Mouse (Mus musculus) right cerebral cortex, postnatal 4 days (tissue): ENCODE measurements at regions not wholly inside any gene's neighbourhood (a gene's known extent, or its start where the extent isn't known, plus 50 kb on each side); places are given as distances from the start of the nearest gene placed in this dataset.
A peak's percentile ranks its signal among the peaks of the same experiment; 100 is the strongest.

ENCODE experiments used
- DNase-seq: peaks from one replicate; pipeline ENCODE4 v3.0.0-alpha.2; 2022

DNA sequence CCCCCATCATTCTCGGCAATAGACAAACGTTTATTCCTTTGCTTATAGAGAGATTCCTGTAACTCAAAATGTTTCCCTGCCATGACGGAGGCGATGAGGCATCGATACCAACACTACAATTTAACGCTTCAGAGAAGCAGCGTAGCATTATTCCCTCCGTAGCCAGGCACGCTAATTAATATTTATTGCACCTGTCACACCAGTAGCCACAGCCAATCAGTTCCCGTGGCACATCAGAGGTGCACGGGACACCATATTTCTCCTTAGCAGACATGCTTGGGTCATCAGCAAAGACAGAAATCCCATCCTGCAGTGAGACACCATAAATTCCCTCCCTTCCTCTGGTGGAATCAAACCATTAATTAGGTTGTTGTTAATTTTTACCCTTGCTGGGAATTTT, 399.8 kb upstream of the Tmpo start:
- DNase-seq = no peak

DNA sequence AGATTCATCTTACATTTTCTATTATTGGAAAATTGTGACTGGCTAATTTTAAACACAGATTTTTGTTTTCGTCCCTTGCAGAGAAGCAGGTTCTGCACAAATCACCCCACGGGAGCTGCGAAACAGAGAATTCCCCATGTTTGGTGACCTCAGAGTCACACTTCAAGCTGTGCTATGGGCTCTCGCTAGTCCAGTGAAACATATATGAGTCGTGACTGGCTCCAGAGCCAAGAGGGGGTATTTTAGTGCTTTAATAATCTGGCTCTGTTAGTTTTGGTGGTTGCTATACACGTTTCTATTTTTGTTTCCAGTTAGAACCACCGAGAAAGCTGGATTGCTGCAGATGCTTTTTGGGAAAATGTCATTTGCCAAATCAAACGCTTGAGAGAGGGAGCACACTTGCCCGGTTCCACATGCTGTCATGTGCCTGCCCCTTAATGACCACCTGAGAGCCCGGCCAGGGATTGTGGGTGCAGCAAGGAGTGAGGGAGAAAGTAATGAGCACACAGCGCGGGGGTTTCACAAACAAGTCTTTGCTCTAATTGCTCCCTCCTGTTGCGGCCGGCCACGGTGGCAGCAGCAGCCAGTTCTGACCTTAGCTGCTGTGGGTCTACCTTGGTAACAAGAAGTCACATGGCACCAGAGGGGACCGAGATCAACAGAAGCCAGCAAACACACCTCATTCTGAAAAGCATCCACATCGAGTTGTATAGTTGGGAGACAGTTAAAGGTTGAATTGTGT, 394.4 kb upstream of the Tmpo start:
- no peak for DNase-seq

DNA sequence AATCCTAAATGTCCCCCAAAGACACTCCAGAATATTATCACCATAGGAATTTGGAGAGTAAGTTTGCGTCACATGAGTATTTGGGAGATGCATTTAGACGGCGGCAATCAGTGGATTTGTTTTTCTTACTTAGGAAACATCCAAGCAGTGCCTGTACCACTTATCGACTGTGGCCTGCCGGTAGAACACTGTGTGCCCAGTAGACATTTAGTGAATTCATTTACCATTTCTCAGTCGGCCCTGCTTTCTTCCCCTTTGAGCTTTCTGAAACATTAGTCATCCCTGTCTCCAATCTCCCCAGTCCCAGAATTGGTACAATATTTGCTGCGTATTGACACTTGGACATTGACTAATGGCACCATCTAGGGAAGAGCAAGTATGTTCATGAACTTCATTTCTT, 391.7 kb upstream of the Tmpo start:
- DNase-seq = no peak

DNA sequence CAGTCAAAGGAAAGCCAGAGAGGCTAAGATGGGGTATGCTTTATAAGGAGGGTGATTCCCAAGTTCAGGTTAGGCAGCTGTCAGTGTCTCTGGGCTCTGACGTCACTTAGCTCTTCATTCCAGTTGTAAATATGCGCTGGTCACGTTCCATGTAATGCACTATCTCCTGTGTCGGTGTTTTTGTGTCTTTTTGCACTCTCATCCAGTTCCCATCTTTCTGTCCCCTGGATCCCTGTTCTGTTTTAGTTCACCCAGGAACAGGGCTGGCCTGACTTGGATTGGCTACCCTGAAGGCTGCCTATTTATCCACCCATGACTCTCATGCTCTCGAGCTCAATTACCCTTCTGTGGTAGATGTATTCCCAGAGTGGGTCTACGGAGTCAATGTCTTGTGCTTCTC, 387.9 kb upstream of the Tmpo start:
- no peak for DNase-seq

DNA sequence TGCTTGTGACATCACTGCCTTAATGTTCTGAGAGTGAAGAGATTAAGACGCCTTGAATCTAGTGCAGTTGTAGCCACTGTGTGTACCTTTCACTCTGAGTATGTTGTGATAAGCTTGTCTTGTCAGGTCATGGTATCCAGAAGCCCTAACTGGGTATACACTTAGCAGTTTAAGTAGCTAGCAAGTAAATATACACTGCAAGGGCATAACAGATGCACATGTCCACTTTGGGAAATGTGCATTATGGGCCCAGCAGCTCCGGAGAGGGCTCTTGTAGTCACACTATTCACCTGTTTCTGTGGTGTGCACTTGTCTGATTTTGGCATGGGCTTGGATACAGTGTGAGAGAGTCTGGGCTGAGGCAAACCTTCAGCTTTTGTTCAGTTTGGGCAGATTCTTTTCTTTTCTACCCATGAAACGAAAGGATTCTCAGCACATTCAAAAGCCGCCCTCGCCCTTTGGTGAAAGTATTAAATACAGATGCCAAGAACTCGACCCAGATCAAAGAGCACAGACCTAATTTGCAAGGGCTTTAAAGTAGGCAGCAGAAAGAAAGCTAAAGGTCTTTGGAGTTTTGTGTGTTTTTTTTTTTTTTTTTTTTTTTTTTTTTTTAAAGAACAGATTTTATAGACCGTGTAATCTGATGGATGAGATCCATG, 385.1 kb upstream of the Tmpo start:
- DNase-seq = no peak

DNA sequence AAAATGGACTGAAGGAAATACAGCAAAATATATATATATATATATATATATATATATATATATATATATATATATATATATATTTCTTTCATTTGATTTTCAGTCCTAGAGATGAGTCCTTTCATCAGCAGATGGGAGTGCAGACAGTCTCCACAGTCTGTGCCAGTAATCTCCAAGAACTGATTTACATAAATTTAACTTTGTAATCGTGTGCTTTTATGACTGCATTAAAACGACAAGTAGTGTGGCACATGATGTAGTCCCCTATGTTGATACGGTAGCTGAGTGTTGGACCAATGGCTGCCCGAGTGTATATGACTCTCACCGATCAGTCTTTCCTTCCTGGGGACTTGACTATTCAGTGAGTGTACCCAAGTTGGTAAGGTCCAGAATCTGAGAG, 378.2 kb upstream of the Tmpo start:
- DNase-seq = no peak

DNA sequence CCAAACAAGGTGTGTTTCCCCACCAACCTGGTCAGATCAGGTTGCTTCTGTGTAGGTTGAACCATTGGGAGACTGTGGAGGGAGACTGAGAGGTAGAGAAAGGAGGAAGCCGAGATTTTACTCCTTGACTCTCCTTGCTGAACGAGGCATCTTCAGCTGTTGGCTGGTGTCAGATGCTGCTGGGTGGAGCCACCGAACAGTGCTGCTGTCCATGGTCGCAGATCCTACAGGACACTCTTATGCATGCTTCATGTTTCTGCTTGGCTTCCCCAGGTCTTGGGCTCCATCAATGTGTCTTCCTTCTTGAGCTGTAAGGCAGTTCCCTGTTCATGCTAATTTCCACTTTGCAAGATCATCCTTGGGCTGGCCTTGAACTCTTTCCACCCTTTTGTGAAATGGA, 367.0 kb upstream of the Tmpo start:
- no peak for DNase-seq

DNA sequence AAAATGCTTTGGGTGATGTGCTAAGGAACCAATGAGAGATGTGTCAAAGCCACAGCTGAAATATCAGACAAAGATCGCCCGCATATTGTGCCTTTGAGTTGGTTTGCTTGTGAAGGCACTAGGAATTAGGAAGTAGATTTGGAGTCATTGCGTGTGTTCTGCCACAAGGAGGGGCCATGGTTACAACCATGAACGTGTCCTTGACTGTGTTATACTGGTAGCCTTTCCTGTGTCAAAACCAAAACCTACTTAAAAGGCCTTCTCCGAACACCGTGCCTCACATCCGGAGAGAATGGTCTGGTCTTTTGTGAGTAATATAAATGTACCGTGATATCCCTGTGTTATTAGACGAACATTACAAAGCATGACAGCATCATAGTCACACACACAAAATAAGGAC, 365.0 kb upstream of the Tmpo start:
- peak; percentile 49 for DNase-seq

DNA sequence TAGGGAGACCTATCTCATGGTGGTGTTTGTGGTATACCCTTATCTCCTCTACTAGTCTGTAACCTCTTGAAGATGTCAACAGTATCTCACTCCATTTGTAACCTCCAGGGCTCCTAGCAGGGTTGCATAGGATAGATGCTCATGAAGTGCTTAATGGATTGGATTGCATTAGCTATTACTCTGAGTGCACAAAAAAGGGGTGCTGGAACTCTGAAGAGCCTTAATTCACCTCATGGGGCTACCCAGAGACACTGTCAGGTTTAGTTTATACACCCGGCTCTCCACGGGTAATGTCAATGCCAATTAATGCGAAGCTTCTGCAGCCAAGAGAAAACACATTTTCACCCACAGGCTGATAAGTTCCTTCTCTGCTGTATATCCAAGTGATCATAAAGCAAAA, 364.3 kb upstream of the Tmpo start:
- no peak for DNase-seq

DNA sequence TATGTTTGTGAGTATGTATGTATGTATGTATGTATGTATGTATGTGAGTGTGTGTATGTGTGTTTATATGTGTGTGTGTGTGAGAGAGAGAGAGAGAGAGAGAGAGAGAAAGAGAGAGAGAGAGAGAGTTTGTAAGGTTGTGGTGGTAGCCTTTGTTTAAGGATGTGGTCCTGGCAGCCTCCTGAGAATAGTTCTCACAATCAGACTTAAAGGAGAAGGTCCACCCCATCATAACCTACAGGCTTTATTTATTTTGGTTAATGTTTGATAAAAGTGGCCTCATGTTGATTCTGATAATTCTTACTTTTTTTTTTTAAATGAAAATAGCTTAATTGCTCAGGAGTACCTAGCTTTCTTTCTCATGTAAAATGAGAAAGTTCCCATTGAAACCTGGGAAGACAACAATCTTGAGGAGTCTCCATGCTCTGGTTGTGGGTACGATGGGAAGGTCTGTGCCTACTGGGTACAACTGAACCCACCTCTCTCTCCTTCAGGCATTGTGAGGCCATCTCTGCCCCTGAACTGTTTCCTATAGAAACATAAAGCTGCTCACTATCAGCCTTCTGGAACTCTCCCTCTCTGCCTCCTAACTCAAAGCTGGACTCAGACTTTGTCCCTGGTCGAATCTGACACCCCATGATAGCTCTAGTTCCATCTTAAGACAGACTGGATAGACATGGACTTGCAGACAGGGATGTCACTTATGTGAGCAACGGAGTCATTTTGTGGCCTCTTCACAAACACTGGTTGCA, 362.2 kb upstream of the Tmpo start:
- DNase-seq = no peak

DNA sequence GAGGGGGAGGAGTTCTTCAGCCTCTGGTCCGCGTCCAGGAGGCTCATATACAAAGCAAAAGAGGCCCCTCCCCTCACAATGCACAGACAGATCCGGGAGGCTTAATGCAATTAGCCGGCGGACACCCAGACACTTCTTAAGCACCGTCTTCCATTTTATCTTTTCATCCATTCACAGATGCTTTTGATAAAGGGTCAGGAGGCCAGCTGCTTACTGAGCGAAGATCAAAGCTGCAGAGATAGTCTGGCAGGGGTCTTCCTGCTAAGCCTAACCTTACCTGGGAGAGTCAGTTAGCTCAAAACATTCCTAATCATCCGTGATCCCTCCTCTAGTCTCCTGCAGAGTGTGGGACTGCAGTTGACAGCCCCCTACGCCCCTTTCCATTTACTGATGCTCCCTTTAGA, 361.1 kb upstream of the Tmpo start:
- no peak for DNase-seq

DNA sequence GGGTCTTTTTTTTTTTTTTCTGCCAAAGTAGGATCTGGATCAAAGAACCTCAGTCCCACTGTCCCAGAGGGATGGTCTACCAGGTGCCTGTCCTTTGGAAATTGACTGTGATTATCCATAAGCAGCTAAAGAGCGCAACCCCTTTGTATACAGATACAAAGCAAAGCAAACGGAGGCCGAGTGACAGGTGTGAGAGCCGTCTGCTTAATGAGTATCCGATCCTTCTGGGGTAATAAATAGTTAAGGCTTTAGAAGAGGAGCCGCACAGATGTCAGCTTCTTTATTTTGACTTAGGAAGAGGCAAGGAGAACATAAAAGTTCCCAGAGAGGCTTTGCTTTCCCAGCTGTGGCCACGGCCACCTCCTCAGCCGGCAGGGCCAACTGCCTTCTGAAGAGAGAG, 356.1 kb upstream of the Tmpo start:
- DNase-seq = no peak

DNA sequence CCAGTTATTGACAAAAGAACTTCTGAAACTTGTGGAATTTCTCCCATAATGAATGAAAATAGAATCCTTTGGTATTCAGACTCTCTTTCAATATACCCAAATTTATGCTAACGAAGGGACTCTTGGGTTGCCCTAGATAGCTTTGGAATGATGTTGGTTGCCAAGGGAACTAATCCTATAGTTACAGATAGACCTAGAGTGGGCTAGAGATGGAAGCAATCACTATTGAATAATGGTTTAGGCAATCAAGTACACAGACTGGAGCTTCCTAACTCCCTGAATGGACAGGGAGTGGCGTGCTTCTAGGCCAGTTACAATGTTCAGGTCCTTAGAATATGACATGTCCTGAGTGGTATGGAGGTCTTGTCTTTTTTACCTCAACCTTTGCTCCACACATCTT, 354.3 kb upstream of the Tmpo start:
- DNase-seq = no peak

DNA sequence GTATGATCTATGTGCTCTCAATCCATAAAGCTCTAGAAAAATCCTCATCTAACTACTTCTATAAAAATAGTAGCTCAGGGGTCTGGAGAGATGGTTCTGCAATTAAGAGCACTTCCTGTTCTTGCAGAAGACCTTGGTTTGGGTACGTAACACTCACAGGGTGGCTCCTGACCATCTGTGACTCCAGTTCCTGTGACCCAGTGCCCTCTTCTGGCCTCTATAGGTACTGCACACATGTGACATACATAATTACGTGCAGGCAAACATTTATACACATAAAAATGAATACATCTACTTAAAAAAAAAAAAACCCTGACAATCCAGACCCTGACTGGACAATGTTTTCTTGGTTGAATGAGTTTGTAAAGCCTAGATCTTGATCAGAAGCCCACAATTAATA, 347.2 kb upstream of the Tmpo start:
- DNase-seq = no peak

DNA sequence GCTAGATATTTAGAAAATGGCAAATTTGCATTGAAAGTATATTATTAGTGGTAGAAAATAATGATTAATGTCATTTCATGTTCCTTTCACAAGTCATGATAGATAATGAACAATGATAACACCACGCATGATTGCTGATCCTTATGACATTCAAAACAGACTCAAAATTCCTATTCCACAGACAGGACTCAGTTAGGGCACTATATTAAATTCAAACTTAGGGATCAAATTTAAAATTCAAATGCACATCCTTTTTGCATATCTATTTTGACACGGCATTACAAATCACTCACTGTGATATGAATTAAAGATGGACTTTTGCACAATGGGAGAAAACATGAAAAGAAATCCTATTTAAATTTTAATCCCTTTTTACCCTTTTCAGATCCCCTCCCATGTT, 340.1 kb upstream of the Tmpo start:
- DNase-seq = no peak

DNA sequence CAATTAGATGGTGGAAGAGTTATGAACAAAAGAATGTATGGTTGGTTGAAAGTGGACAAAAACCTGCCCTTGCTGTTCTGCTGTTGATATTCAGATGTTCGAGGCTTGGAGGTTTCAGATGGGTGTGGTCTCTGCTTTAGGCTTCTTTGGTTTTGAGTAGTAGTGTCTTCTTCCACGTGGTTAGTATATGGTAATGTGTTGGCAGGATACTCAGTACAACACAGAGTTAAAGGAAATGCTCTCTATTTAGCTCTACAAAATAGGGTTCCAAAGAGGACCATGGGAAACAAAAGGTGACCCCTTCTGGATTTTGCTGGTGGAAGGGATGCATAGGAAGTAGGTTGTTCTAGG, 333.9 kb upstream of the Tmpo start:
- DNase-seq = no peak

DNA sequence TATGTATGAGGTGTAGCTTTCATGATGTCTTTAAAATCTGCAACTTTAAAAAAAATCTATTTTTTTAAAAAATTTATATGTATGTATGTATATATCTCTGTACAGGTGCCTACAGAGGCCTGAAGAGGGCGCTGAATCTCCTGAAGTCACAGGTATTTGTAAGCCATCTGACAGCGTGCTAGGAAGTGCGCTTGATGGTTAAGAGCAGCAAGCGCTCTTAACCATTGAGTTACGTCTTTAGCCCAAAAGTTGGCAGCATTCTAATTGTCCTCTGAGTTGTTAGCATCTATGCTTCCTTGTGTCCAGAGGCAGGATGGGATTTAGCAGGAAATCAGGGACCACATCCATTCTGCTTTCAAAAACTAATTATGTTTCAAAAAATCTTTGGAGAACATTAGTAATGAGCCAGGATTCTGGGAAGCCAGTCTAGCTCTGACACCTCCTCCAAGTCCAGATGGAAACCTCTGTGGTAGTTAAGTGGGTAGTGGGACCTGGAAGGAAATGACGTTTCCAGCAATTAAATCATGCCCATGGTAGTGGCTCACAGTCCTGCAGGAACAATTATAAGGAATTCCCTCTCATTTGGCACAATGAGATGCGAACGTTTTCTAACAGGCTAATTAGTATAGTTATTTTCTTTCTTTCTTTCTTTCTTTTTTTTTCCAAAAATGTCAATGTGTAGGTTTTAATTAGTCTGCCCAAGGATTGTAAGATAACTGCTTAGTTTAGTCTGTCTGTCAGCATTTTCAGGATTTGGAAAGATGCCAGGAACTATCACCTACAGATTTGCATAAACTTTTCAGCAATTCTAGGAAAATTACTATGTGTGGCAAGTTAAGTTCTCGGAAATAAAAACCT, 333.3 kb upstream of the Tmpo start:
- DNase-seq = no peak

DNA sequence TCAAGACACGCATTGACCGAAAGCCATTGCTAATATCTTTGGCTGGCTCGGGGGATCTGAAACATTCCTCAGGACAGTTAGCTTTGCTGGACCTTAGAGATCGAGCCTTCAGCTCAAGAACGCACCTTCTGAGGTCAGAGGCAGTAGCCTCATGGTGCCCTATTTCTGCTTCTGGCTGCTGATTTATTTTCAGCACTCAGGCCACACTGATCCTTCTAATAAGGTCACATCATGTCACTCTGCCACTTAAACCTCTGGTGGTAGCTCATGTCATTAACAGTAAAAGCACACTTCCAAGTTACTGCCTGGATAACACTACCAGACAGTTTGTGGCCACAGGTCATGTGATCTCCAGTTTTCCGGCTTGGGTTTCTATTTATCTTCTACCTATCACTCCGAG, 325.9 kb upstream of the Tmpo start:
- no peak for DNase-seq

DNA sequence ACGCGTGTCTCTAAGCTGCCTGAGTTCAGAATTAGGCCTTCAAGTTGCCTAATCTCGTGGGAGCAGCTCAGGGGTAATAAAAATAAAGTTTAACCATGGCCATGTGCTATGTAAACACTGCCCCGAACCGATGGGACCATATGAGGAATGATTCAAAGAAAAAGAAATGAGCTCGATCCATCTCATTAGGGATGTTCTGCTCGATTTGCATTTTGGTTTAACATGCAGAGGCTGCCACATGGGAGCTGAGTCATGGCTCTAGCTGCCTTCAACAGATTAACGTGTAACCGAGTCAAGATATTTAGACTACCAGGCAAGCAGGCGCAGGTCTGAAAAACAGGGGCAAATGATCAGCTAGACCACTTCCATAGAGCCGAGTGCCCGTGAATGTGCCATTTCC, 323.8 kb upstream of the Tmpo start:
- no peak for DNase-seq

DNA sequence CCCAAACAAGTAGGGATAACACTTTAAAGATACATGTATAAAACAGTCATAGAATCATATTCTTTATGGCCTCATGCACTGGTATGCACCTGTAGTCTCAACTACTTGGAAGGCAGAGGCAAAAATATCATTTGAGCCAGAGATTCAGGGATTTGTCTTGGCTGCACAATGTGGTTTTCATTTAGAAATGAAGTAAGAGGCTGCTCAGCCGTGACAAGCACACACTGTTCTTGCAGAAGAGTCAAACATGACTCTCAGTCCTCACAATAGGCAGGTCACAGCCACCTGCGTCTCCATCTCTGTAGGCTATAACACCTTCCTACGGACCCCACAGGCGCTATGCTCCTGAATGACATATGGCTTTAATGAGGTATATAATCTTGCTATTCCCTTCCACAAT, 317.4 kb upstream of the Tmpo start:
- no peak for DNase-seq

DNA sequence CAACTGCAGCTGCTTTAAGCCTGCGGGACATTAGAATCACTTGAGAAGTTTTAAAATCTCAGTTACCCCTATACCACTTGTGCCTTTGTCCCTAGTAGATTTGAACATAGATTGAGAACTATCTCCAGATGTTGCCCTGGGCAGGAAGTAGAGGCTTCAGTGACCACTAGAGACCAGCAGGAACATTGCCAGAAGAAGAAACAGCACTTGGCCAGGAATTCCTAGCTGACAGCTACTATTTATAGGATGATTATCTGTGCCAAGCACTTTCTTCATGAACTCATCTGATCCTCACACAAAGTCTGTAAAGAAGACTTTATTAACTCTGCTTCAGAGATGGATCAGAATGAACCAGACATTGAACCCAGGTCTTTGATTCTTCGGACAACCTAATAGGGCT, 283.6 kb upstream of the Tmpo start:
- DNase-seq = no peak

DNA sequence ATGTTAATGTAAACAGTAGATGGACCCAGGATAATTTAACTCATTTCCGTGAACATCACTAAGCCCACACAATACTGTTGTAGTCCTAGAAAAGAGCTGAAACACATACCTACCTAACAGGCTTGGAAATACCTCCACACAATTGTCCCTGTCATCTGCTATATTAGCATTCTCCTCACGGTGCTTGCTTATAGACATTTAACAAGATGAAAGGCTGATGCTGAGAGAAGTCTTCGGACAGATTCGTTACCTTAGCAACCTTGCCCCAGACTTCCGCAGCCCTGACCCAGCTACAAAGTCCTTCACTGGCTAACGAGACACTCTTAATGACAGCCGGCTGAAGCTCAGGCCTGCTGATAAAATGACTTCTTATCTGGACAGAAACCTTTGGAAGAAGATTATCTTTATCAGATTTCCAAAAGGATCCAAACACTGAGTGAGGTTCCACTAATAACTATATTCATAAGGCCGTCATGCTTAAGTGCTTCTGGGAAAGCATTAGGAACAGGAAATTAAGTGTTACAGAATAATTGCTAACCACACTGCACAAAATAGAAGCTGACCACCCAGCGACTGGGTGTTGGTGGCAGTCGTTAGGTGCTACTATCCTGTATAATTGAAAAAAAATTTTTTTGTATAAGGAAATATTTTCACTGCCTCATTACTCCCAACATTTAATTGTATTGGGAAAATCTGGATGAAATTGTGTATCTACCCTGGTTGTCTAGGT, 267.0 kb upstream of the Tmpo start:
- no peak for DNase-seq

DNA sequence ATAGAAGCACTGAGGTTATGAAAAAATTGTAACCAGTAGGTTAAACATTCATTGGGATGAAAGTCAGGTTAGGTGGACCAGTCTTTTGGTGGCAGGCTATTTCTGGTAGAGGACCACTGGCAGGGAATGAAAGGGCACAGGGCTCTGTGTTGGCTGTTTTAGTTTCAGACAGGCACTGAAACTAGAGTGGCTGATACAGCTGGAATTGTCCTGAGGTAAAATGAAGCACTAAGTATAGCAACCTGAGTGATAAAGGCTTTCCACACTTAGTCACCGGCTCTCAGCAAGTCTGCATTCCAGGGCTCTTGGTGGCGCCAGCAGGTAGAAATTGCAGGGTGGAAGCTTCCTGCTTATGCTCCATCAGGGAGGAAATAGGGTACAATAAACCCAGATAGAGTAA, 262.2 kb upstream of the Tmpo start:
- no peak for DNase-seq
